Mouse (Mus musculus) CD4-positive helper T cell, adult 2 months (primary cell): Measurements from ENCODE around the gene Rln3.
A peak's percentile ranks its signal among the peaks of the same experiment; 100 is the strongest.
"Not testable (repeated sequence)": the region's sequence is repeated elsewhere in the genome, so short reads cannot be mapped to it uniquely, and the experiment has no call there.

Source experiments
- DNase-seq: peaks from one replicate; pipeline ENCODE4 v3.0.0-alpha.2; 2012; ENCODE audit warnings: low read depth, missing footprints, low spot score

The Rln3 gene

DNA sequence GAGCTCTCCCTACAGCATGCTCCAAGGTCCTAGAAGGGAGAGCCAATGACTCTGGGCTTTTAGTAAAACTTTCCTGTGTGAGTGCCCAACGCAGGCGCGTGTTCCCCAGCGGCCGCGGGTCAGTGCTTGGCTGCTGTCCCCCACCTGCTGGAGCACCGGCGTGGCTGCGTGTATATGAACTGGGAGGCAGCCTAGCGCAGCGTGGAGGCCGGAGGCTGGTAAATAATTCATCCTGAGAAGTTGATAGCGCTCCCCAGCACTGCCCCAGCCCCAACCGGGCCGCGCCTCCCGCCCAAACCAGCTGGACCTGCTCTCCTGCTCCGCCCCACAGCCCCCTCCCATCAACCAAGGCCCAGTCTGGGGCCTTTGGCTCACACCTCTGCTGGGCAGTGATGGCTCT, 23.7 kb downstream of the Rln3 start, which contains the start of gene Palm3:
Palm3 (plus strand) TSS at position 376 of the 400 bp plus-strand sequence.
- no peak for DNase-seq

DNA sequence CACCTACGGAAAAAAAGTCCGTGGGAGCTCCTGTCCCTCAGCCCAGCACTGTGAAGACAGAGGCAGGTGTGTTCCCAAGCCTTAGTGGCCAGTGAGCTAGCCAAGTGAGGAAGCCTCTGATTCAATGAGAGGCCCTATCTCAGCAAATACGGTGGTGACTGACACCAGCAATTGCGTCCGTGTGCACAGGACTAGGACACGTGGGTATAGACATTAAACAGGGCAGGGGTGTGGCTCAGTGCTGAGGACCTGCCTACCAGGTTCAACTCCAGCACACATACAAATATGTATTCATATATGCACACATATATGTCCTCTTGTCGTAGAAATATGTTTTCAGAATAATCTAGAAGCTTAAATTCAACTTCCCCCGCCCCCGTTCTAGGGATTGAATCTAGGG, 25.1 kb downstream of the Rln3 start:
- no peak for DNase-seq

DNA sequence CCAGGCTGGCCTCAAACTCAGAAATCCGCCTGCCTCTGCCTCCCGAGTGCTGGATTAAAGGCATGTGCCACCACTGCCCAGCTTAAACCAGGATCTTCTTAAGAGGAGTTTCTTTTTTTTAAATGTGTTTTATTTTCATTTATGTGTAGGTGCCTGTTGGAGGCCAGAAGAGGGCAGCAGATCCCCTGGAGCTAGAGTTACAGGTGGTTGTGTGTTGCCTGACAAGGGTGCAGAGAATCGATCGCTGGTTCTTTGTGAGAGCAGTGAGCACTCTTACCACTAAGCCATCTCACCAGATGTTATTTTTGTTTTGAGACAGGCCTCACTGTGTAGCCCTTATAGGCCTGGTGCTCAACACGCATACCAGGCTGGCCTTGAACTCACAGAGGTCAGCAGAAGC, 29.0 kb downstream of the Rln3 start:
- DNase-seq: no peak

DNA sequence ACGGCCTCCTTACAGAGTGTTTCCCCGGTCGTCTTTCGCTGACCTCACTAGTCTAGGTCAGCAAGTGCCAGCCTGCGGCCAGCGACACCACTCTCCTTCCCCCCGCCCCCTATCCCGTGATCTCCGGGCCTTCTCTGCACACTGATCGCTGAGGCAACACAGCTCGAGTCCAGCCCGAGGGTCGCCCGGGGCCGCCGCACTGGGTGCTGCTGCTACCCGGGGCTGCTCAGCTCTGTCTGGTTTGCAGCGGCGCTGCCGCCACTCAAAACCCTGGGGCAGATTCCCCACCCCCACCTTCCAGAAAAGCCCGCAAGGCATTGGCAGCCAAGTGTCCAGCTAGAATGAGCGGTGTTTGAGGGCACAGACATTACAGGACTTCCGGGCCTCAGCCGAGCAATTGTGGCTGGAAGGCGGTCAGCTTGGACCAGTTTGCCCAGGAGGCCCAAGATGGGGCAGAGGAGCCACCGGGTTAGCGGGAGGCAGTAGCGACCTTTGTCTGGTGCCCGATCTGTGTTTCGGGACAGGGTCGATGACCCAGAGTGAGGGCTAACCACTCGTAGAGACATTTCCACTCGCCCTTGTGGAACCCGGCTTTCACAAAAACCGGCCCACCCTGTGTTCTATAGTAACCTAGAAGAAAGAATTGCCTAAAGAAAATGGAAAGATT, 32.2 kb downstream of the Rln3 start:
- DNase-seq: no peak

DNA sequence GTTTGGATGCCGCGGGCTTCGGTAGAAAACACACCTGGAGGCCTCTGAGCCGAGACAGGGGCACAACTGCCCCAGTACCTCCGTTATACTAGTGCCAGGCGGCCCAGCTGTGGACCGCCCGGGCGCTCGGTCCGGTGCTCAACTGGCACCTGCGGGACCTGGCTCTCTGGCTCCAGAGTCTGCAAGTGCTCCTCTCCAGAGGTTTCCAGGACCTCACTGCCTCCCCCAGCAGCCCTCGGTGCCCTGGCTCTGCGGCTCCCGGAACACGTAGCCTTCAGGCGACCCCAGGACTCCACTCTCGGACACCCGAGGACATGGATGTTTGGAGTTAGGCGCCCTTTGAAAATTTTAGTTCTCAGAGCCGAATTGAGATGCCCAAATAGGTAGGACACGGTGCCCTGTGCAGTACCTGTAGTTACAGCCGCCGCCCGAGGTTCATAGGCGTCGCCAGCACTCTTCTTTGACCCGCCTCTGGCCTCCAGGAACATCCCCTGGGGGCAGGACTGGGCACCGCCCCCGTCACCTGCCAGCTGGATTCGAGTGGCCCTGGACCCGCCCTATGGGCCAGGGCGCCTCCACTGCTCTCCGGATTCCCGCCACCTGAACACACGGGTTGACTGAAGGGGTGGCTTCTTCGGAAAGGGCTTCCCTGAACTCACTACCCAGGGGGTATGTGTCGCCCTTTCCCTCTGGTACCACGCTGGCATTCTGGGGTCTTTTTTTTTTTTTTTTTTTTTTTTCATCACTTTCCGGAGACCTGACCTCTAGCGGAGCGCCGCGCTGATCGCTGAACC, 32.9 kb downstream of the Rln3 start, which contains the start of gene 2210011C24Rik:
2210011C24Rik (minus strand) TSS at position 467 of the 794 bp plus-strand sequence.
- peak; percentile 67 for DNase-seq

DNA sequence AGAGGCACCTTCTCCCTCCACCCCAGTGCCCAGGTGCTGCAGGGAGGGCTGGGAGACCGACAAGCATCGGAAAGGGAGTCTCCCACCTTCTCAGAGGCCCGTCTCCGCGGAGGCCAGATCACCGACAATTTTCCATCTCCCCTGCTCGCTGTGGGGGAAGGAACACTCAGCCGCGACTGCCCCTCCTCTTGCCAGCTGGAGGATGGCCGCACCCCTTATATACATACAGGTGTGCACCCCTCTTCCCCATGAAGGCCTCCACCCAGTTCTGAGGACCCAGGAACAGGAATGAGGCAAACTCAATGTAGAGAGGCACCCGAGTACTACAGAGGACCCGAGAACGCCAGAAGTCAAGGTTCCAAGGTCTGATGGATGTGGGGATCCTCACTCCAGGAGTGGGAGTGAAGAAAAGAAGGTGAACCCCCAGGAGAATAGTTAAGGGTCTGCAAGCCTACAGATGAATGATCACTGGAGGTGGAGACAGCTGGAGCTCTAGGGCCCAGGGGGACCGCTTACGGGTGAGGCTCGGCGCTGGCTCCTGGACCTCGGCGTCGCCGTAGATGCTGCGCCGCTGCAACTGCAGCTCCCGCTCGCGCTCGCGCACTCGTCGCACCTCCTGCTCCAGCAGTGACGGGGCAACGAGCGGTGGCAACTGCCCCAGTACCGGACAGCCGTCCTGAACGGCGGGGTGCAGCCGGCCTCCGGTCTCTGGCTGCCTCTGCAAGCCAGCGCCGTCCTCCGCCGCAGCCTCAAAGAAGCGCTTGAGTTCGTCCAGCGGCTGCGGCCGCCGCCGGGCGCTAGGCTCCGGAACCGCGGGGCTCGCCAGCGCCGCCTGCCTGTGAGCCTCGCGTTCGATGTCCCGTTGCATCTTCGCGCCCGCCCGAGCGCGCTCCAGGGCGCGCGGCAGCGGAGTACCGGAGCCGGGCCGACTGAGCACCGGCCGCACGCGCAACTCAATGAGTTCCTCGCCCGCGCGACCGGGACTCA, 33.9 kb downstream of the Rln3 start:
- DNase-seq: peak; percentile 82

DNA sequence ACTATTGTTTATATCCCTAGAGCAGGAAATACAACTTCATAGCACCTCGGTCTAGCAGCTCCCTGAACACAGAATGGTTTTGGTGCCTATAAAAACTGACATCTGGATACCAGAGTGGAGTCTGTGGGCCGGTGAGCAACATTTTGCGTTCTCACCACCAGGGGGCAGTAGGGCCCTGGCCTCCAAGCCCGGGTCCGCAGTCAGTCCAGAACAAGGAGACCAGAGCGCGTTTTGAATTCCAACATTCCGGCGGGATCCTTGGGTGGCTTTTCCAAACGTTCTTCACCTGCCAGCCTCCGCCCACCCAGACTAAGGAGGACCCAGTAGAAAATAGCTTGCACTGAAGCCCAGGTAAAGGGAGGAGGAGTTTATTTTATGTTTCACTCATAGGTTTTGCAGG, 34.9 kb downstream of the Rln3 start:
- DNase-seq: peak; percentile 79

DNA sequence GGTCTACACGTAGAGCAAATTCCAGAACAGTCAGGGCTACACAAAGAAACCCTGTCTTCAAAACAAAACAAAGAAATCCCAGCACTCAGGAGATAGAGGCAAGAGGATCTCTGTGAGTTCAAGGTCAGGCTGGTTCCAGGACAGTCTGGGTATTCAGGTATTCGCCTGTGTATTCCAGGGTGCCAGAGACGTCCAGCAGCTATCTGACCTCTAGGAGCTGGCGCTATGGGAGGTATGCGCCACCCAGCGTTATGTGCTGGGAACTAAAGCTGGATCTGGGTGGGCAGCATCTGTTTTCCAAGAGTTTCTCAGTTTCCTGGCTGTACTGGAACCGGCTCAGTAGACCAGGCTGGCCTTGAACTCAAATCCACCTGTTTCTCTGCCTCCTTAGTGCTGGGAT, 36.4 kb downstream of the Rln3 start:
- no peak for DNase-seq

DNA sequence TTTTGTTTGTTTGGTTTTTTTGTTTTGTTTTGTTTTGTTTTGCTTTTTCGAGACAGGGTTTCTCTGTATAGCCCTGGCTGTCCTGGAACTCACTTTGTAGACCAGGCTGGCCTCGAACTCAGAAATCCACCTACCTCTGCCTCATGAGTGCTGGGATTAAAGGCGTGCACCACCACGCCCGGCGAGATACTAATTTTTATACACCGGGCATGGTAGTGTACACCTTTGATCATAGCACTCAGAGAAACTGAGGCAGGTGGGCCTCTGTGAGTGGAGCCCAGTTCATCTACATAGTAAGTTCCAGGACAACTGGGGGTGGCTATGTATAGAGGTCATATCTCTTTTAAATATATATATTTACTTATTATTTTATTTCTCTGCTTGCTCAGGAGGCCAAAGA, 39.3 kb downstream of the Rln3 start:
- not testable (repeated sequence) for DNase-seq

DNA sequence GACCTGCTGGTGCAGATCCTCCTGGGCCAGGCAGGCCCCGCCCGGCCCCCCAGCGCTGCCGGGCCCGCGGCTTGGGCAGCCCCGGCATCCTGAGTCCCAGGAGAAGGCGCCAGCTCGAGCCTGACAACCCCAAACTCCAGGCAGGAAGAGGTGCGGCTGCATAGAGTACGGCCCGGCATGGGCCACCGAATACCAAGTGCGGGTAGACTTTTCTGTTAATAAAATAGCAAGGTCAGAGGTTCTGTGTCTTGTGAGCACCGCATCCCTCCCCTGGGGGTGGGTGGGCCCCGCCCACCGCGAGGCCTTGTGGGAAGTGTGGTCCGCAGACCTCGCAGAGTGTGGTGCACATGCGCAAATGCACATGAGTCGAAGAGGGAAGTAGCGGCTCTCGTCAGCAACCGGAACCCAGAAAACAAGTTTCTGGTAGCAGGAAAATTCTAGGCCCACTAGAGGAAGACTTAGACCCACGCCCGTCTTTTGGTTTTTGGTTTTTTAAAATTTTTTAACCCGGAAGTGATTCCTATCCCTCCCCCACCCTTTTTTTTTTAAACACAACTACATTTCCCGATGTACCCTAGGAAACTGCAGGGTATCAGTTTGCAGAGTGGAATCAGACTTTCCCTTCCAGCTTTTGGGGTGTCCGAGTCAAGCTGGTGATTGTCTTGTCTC, 40.1 kb downstream of the Rln3 start:
- peak; percentile 98 for DNase-seq

DNA sequence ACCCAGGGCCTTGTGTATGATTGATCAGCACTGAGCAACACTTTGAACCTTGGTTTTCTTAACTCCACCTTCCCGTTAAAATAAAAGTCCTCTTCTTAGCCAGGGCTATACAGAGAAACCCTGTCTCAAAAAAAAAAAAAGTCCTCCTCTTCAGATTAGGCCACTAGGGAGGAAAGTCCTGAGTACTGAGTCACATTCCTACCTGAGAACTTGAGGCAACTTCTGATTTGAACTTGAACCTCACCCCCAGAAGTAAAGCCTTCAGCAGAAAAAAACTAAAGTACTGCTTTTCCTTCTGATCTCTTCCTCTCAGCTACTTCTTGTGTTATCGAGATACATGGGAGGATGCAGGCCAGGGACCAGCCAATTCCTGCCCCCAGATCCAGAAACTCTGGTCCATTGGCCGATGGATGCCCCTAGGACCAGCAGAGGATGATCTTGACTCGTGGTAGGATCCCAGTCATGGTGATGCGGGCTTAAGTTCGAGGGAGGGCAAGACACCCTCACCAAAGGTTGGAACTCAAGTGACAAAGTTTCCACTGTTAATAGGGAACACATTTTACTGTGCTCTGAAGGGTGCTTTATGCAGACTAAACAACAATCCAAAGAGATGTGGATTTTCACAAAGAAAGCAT, 41.1 kb downstream of the Rln3 start:
- no peak for DNase-seq

DNA sequence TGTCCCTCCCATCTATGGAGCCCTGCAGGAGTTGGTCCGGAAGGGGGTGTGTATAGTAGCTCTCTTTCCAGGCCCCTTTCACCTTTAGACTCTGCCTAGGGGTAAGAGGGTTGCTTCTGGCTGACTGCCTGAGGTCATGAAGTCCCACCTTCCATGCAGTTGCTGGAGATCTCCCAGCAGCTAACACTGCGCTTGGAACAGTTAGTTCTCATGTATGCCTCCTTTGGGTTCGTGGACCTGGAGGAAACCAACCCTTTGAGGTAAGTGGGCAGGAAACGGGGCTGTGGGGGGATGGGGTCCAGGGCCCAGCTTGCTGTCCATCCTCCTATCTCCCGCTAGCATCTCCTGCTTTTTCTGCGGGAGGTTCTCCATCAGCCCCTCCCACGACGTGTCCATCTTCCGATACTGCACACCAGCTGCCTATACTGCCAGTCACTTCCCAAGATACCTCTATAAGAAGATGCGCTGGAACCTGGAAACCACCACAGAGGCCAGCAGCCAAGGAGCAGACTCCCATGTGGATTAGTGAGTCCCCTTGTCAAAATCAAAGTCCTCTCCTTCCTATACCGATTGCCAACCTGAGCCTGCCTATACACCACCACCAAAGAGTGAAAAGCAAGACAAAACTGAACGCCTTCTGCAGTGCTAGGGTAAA, 41.7 kb downstream of the Rln3 start:
- DNase-seq: no peak

DNA sequence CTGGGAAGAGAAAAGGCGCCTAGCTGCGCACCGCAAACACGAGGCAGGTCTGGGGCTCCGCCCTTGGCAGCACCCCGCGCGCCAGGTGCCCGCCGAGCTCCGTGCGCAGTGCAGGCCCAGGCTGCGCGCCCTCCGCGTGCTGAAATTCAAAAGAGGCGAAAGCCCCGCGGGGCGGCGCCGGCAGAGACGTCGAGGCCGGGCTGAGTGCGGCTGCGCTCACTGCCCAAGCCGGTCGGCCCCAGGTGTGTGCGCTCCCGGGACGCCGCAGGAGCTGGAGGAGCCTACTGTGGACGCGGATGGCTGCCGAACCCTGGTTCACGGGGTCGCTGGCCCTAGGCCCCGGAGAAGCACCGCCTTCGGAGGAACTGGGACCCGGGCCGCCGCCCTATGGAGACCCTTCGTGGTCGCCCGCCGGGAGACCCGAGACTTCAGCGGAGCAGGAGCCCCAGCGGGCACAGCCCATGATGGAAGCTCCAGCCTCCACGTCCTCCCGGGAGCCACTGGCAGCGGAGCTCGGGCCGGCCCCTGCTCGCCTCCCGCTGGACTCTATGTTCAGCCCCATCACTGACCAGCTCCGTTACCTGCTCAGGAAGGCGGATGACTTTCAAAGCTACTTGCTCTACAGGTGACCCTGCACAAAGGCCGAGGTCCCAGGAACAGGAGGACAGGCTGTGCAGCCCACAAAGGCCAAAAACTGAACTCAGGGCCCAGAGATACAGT, 43.4 kb downstream of the Rln3 start, which contains the start of gene 1700067K01Rik:
1700067K01Rik (plus strand) TSS at position 222 of the 720 bp plus-strand sequence.
- DNase-seq: no peak

DNA sequence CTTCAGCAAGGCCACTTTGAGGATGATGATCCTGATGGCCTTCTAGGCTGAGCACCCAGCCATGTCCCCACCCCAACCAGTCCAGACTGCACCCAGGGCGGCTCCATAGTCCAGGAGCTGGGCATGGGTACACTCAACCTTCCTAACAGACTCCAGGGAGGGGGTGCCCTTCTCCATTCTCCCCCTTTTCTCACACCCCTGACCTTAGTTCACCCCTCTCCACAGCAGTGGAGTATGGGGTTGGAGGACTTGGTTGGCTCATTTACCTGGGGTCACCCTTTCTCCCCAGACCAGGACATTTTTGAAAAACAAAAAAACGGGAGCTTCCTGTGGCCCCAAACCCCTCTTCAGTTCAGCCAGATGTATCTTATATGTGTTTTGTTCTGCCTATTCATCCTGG, 45.0 kb downstream of the Rln3 start:
- DNase-seq: no peak

DNA sequence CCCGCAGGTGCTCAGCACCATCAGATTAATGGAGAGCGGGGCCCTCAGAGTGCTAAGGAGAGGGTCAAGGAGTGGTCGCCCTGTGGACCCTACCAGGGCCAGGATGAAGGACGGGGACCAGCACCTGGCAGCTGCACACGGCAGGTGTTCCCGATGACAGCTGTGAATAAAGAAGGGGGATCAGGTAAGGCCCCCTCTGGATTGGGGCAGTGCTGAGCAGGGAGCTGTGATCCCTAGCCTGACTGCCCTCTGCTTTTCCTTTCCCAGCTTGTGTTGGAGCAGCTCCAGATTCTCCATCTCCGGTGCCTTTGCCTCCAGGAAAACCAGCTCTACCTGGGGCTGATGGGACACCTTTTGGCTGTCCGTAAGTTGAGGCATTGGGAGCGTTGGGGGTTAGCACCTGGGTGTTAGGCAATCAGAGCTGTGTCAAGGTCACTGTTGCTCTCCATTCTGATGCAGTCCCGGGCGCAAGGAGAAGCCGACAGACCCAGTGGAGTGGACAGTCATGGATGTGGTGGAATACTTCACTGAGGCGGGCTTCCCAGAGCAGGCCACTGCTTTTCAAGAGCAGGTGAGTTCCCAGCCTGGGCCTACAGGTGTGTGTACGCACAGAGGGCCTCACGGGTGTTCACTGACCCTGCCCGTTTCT, 45.6 kb downstream of the Rln3 start:
- DNase-seq: no peak

DNA sequence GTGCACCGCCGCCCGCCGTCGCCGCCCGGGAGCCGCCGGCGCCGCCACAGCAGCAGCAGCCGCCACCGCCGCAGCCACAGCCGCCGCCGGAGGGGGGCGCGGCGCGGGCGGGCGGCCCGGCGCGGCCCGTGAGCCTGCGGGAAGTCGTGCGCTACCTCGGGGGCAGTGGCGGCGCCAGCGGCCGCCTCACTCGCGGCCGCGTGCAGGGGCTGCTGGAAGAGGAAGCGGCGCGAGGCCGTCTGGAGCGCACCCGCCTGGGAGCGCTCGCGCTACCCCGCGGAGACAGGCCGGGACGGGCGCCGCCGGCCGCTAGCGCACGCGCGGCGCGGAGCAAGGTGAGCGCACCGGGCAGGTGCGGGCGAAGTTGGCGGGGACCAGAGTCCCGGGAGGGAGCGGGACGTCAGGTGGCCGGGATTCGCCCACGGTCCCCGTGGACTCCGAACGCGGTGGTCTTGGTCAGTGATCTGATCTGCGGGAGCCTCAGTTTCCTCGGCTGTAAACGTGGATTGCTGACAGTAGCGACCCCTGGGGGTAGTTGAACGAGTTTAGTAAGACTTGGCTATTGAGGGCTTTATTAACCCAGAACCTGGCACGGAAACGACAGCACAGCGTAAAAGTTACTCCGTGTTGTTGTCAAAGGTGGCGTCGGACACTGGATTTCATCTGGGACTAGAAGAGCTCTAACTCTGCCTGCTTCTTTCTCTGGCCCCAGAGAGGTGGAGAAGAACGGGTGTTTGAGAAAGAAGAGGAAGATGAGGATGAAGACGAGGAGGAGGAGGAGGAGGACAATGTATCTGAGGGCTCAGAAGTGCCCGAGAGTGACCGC, 46.4 kb downstream of the Rln3 start:
- DNase-seq: peak; percentile 84

DNA sequence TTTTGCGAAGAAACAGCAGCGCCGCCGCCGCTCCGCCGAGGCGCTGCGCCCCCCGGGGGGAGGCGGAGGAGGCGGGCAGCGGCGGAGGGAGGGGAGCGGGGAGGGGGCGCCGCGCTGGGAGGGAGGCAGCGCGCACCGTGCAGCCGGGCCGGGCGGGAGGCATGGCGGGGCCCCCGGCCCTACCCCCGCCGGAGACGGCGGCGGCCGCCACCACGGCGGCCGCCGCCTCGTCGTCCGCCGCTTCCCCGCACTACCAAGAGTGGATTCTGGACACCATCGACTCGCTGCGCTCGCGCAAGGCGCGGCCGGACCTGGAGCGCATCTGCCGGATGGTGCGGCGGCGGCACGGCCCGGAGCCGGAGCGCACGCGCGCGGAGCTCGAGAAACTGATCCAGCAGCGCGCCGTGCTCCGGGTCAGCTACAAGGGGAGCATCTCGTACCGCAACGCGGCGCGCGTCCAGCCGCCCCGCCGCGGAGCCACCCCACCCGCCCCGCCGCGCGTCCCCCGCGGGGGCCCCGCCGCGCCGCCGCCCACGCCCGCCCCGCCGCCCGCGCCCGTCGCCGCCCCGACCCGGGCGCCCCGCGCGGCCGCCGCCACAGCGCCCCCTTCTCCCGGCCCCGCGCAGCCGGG, 47.2 kb downstream of the Rln3 start, which contains the start of gene Samd1:
Samd1 (plus strand) TSS at position 162 of the 631 bp plus-strand sequence.
- peak; percentile 72 for DNase-seq
